Mouse (Mus musculus) stomach, postnatal 0 days (tissue): ENCODE measurements at regions not wholly inside any gene's neighbourhood (a gene's known extent, or its start where the extent isn't known, plus 50 kb on each side); places are given as distances from the start of the nearest gene placed in this dataset.

Experiments used
- CTCF ChIP-seq: IDR thresholded peaks from 2 replicates; pipeline ENCODE4 v1.5.1; 2016; ENCODE audit warnings: antibody characterized with exemption, low read depth, mild to moderate bottlenecking, moderate library complexity
- EP300 ChIP-seq: optimal IDR thresholded peaks from 2 replicates; pipeline ENCODE3; 2016; ENCODE audit warnings: antibody characterized with exemption

DNA sequence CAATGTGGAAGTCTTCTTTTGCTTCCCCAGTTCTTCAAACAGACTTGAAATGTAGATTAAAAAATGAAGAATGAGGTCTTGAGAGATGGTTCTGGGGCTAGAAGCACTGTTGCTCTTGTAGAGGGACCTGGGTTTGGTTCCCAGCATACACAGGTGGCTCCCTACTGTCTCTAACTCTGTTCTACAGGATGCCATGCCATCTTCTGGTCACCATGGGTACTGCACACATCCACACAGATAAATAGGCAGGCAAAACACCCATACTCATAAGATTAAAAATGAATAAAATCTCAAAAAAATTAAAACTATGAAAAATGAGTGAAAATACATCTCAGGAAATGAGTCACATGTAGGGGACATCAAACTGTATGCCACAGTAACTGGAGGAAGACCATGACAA, 200.9 kb downstream of the Arrdc4 start:
- TF ChIP-seq CTCF, result peak; percentile 49
- no peak for TF ChIP-seq EP300
